Mouse (Mus musculus) cerebellum, adult 2 months (tissue): ENCODE data around the gene 1810055G02Rik.

Source experiments
- CTCF ChIP-seq: fragments of 200-500 bp; IDR thresholded peaks from 2 replicates; pipeline ENCODE4 v1.5.1; 2011; ENCODE audit warnings: low read depth, mild to moderate bottlenecking, control low read depth, low read length, moderate library complexity, borderline replicate concordance; ENCODE audit not compliant: insufficient read depth
- POLR2A ChIP-seq: fragments of 200-500 bp; IDR thresholded peaks from 2 replicates; pipeline ENCODE4 v1.6.1; 2011; ENCODE audit warnings: low read length, control low read depth, borderline replicate concordance; ENCODE audit not compliant: insufficient read depth

DNA sequence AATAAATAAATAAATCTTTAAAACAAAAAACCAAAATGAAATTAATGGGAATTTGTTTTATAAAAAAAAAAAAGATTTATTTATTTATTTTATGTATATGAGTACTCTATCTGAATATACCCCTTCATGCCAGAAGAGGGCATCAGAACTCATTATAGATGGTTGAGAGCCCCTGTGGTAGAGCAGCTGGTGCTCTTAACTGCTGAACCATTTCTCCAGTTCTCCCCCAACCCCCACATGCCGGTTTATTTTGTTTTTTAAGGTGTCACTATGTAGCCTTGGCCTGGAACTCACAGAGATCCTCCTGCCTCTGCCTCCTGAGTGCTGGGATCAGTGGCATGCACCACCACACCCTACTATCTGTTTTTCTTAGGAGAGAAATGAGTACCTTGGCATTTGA lies 1.8 kb upstream of the 1810055G02Rik start:
- TF ChIP-seq CTCF = no peak
- no peak for TF ChIP-seq POLR2A
